Mouse (Mus musculus) midbrain, embryonic 14.5 days (tissue): ENCODE measurements around the gene Rnf38. TPM values are rescaled to one million over a fixed set of nuclear protein-coding genes. Genes with fewer than 3 reads are reported as not detected.

Experiments used
- ATAC-seq: fragments of 200-750 bp; cut with Nextera tagmentation; 2 replicates; pipeline ENCODE4 v1.8.0; 2017; ENCODE audit warnings: moderate number of reproducible peaks, moderate library complexity; ENCODE audit not compliant: low FRiP score, low TSS enrichment
- DNase-seq: peaks from one replicate; pipeline ENCODE4 v3.0.0-alpha.2; 2015
- H3K27ac ChIP-seq: fragments of 300-500 bp; sonication (generic); replicated peaks from 2 replicates; pipeline ENCODE4 v1.5.1; 2014; ENCODE audit warnings: mild to moderate bottlenecking, low read depth, low read length, moderate library complexity
- H3K27me3 ChIP-seq: fragments of 300-500 bp; sonication (generic); 2 replicates; pipeline ENCODE4 v1.6.1; 2014; ENCODE audit warnings: low read length, control low read depth, mixed read lengths; ENCODE audit not compliant: control insufficient read depth, insufficient read depth
- H3K36me3 ChIP-seq: fragments of 300-500 bp; sonication (generic); 2 replicates; pipeline ENCODE4 v1.6.1; 2014; ENCODE audit warnings: low read length, control low read depth; ENCODE audit not compliant: control insufficient read depth, insufficient read depth
- H3K4me1 ChIP-seq: fragments of 300-500 bp; sonication (generic); 2 replicates; pipeline ENCODE4 v1.6.1; 2014; ENCODE audit warnings: mild to moderate bottlenecking, antibody characterized with exemption, low read length, control low read depth; ENCODE audit not compliant: control insufficient read depth, insufficient read depth
- H3K4me2 ChIP-seq: fragments of 300-500 bp; sonication (generic); 2 replicates; pipeline ENCODE4 v1.6.1; 2014; ENCODE audit warnings: mild to moderate bottlenecking, low read length, moderate library complexity
- H3K4me3 ChIP-seq: fragments of 300-500 bp; sonication (generic); replicated peaks from 2 replicates; pipeline ENCODE4 v1.5.1; 2014; ENCODE audit warnings: low read depth, low read length
- H3K9ac ChIP-seq: fragments of 300-500 bp; sonication (generic); replicated peaks from 2 replicates; pipeline ENCODE4 v1.6.1; 2014; ENCODE audit warnings: mild to moderate bottlenecking, low read length, moderate library complexity
- H3K9me3 ChIP-seq: fragments of 300-500 bp; sonication (generic); 2 replicates; pipeline ENCODE4 v1.6.1; 2016; ENCODE audit warnings: low read length, control low read depth, mixed read lengths; ENCODE audit not compliant: control insufficient read depth
- WGBS: fragments of 180-500 bp; shearing (Covaris S2); extraction: QIAGEN DNeasy Blood & Tissue Kit; methylation state at CpG from one replicate; pipeline ENCODE4 v1.1.7; 2014; 5-methylcytosine and 5-hydroxymethylcytosine counted together
- microRNA-seq: library from miRNA; unstranded; fragments of <30 nt; microRNA quantifications from one replicate; pipeline ENCODE4, GENCODE M21; 2016
- polyA plus RNA-seq: library from polyadenylated mRNA; unstranded; fragments of >200 nt; fragmentation: Nextera tagmentation; extraction: Ambion mirVana; gene quantifications from 2 replicates; pipeline ENCODE4 v1.2.1, GENCODE M21; 2014

Rnf38 gene
- polyA plus RNA-seq, 1 experiment from 2014 or later = 60.8 TPM

DNA sequence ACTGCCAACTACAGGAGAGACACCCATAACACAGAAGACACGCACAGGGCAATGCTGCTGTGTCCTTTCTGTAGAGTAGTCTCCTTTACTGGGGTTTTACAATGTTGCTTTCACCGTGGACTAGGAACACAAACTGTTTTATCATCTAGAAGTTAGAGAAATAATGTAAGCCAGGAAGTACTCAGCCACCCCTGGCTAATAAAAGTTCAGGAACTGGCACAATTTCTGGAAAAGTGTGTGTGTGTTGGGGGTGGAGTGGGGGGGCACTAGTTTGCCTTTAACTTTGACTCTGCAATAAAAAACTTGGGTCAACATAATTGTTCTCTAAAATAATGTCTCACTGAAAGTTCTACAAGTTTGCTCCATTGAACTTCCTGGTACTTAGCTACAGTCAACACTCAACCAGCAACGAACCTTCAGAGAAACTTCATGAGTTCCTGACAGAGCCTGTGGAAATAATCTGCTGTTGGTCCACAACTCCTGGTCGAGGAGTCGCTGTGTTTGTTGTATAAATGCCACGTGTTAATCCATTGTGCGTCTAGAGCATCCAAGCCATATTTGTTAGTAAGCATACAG, 155.1 kb downstream of the Rnf38 start:
- no peak overlapping the region for H3K4me3 ChIP-seq
- no peaks in the 10 kb centered on the region for H3K36me3 ChIP-seq
- no peak for DNase-seq
- H3K9ac ChIP-seq = no peak overlapping the region
- H3K4me1 ChIP-seq = no peaks in the 10 kb centered on the region
- H3K4me2 ChIP-seq = no peak overlapping the region
- no peak overlapping the region for H3K27ac ChIP-seq
- ATAC-seq = no peak
- H3K27me3 ChIP-seq = no peaks in the 10 kb centered on the region
- 91% methylated on average over 7 of the region's 7 CpGs for WGBS
- no peaks in the 10 kb centered on the region for H3K9me3 ChIP-seq

Small RNAs within 50 kb of the gene (microRNA-seq; reads per million reads assigned to microRNA genes)
- gene Mir5106 = not detected

Other genes with a start within 250 kb of the Rnf38 start
- gene Clta, start 229.3 kb downstream of the Rnf38 start, polyA plus RNA-seq = 317 and 327 TPM in 2 replicates
- 21.9 and 29.5 TPM in 2 replicates for gene Gne, start 149.6 kb downstream of the Rnf38 start, polyA plus RNA-seq
- 5.2 and 10.3 TPM in 2 replicates for gene Melk, start 67.1 kb upstream of the Rnf38 start, polyA plus RNA-seq